Mouse (Mus musculus): Measurements from ENCODE around the gene D230025D16Rik. TPM values are rescaled to one million over a fixed set of nuclear protein-coding genes. Genes with fewer than 3 reads are reported as not detected.
"Not testable (repeated sequence)": the region's sequence is repeated elsewhere in the genome, so short reads cannot be mapped to it uniquely, and the experiment has no call there.

D230025D16Rik gene
- polyA plus RNA-seq, 1 experiment from 2014 or later, result 27.9 TPM

DNA sequence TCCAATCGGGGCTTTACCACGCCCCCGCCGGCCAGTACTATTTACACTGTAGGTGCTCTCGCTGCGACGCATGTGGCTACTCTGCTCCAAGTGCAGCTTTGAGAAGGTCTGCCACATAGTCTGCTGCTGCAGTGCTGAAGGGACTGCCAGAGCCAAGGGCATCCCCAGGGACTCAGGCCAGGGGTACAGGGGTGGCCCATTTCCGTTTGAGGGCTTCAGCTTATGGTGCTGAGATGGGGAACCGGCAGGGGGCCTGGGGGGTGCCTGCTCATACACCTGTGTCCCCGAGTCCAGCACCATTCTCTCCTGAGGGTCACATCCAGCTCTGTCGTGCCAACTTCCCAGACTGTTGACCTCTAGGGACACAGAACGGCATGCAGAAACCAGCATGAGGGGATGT lies 60.6 kb downstream of the D230025D16Rik start:
- Histone ChIP-seq H3K4me2 (ENCODE audit: low read length) (no peak overlapping the region), H3K27ac (ENCODE audit: low read depth, low read length) (no peak overlapping the region), H3K4me1 (ENCODE audit: control insufficient read depth, insufficient read depth, low read depth, low read length) (peaks cover 31% of the 10 kb centered on the region), H3K9ac (ENCODE audit: low read depth, low read length) (no peak overlapping the region), H3K36me3 (ENCODE audit: control insufficient read depth, insufficient read depth, low read length) (peaks cover 17% of the 10 kb centered on the region), H3K9me3 (ENCODE audit: control insufficient read depth, low read length) (no peaks in the 10 kb centered on the region), H3K27me3 (replicated peaks; ENCODE audit: control insufficient read depth, insufficient read depth, low read length) (no peaks in the 10 kb centered on the region), H3K4me3 (ENCODE audit: low read length) (no peak overlapping the region)
- 46% methylated on average over 12 of the region's 12 CpGs for whole genome bisulfite sequencing
- ATAC-seq, result no peak

DNA sequence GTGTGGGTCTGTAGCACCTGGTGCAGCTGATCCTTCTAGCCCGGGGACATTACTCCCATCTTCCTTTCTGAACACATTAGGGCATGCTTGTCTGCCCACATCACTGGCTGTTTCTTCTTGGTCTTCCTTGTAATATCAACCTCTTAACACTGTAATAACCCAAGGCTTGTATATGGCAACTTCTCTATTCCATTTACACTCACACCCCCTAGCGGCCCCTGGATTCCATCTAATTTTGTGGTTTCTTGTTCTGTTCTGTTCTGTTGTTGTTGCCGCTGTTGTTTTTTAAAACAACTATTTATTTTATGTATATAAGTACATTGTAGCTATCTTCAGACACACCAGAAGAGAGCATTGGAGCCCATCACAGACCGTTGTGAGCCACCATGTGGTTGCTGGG lies 62.0 kb downstream of the D230025D16Rik start:
- Histone ChIP-seq H3K9ac (ENCODE audit: low read depth, low read length) (no peak overlapping the region; the same call in 1 of the 2 replicates), H3K4me1 (ENCODE audit: control insufficient read depth, insufficient read depth, low read depth, low read length) (peaks cover 37% of the 10 kb centered on the region), H3K36me3 (ENCODE audit: control insufficient read depth, insufficient read depth, low read length) (peaks cover 14% of the 10 kb centered on the region; the same call in 1 of the 2 replicates), H3K27me3 (replicated peaks; ENCODE audit: control insufficient read depth, insufficient read depth, low read length) (no peaks in the 10 kb centered on the region), H3K4me3 (ENCODE audit: low read length) (no peak overlapping the region), H3K4me2 (ENCODE audit: low read length) (peak overlapping the region; percentile 74), H3K9me3 (ENCODE audit: control insufficient read depth, low read length) (no peaks in the 10 kb centered on the region), H3K27ac (ENCODE audit: low read depth, low read length) (no peak overlapping the region)
- 78% methylated on average over 4 of the region's 4 CpGs for WGBS
- no peak for ATAC-seq

DNA sequence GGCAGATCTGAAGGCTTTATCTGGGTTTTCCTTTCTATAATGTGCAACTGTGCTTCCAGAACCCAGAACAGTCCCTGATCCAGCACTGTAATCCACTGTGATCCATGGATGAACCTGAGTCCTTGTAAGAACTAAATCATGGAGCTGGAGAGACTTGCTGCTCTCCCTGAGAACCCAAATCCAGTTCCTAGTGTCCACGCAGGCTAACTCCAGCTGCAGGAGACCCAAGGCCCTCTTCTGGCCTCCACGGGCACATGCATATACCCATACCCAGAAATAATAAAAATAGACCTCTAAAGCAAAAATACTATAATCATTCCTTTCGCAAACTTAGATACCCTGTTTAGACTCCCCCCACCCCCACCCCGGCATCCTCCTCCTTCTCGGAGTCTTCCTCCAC lies 63.3 kb downstream of the D230025D16Rik start:
- Histone ChIP-seq H3K36me3 (ENCODE audit: control insufficient read depth, insufficient read depth, low read length) (peaks cover 3% of the 10 kb centered on the region; the same call in 1 of the 2 replicates), H3K9ac (ENCODE audit: low read depth, low read length) (peak overlapping the region; percentile 63; the same call in 1 of the 2 replicates), H3K4me1 (ENCODE audit: control insufficient read depth, insufficient read depth, low read depth, low read length) (peaks cover 37% of the 10 kb centered on the region), H3K4me3 (ENCODE audit: low read length) (peak overlapping the region; percentile 49), H3K9me3 (ENCODE audit: control insufficient read depth, low read length) (no peaks in the 10 kb centered on the region), H3K4me2 (ENCODE audit: low read length) (peak overlapping the region; percentile 74), H3K27ac (ENCODE audit: low read depth, low read length) (no peak overlapping the region; the same call in 1 of the 2 replicates), H3K27me3 (replicated peaks; ENCODE audit: control insufficient read depth, insufficient read depth, low read length) (no peaks in the 10 kb centered on the region)
- WGBS, result 76% methylated on average over 5 of the region's 5 CpGs
- no peak for ATAC-seq

DNA sequence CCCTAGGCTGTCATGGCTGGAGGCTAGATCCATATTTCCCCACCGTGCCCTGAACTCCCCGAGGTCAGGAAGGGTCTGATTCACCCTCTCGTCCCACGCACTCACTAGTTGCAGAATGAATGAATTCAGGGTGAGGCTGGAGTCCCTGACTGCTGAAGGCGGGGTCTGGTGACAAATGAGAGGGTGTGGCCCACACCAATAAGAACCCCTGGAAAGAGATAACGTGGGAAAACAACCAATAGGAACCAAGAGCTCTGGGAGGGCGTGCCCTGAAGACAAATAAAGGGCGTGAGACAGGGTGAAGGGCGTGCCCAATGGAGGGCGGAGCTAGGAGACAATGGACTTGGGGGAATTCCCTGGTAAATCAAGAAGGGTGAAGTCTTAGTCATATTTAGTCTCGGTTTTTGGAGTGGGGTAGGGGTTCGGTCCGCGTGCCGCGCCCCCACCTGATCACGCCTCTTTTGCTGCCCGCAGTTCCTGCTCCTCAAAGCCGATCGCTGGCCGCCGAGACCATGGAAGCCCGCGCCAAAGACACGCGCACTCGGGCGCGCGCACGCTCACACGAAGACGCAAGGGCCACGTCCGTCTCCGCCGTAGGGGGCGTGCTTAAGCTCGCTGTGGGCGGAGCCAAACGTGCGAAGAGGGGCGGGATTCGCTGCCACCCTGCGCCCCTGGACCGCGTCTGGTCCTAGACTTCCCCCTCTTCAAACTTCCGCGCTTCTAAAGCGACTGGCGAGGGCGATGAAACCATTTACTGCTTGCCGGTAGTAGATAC lies 64.2 kb downstream of the D230025D16Rik start:
- no peaks in the 10 kb centered on the region for H3K27me3 ChIP-seq (replicated peaks; ENCODE audit: control insufficient read depth, insufficient read depth, low read length)
- peaks cover 3% of the 10 kb centered on the region; the same call in 1 of the 2 replicates for H3K36me3 ChIP-seq (ENCODE audit: control insufficient read depth, insufficient read depth, low read length)
- peak overlapping the region; percentile 49 for H3K4me3 ChIP-seq (ENCODE audit: low read length)
- peaks cover 37% of the 10 kb centered on the region for H3K4me1 ChIP-seq (ENCODE audit: control insufficient read depth, insufficient read depth, low read depth, low read length)
- ATAC-seq, result peak; percentile 91
- peak overlapping the region; percentile 88 for H3K27ac ChIP-seq (ENCODE audit: low read depth, low read length)
- H3K9ac ChIP-seq (ENCODE audit: low read depth, low read length), result peak overlapping the region; percentile 63
- under 1% methylated on average over 53 of the region's 53 CpGs for WGBS
- H3K9me3 ChIP-seq (ENCODE audit: control insufficient read depth, low read length), result no peaks in the 10 kb centered on the region
- peak overlapping the region; percentile 74 for H3K4me2 ChIP-seq (ENCODE audit: low read length)

DNA sequence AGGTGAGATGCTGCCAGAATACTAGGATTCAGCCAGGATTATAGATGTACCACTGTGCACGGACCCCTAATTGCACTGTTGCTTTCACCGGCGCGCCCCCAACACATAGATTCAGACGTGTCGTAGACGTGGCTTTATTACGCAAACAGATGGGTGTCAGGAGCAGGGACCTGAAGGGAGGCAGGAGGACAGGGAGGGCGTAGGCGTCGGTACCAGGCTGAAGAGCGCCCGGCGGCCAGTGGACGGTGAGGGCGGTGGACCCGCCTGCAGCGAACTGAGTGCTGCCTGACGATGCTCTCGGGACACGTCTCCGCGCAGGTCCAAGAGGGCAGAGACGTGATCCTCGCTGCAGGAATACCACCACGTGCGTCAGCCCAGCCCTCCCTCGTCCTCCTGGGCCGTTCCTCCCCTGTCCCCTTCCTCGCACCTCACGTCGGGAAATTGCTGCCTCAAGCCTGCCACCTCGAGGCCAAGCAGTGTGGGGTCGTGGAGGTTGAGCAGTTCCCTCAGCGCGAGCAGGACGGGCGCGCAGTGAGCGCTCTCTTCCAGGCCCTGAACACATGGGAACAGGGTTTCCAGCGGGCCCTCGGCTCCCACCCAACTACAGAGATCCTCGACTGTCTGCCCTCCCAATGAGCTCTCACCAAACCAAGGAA lies 65.0 kb downstream of the D230025D16Rik start, which contains the start of gene 4931428F04Rik:
Gene 4931428F04Rik, minus strand, starts transcription at position 60 of the 656 bp plus-strand sequence.
- ATAC-seq, result peak; percentile 10
- no peaks in the 10 kb centered on the region for H3K27me3 ChIP-seq (replicated peaks; ENCODE audit: control insufficient read depth, insufficient read depth, low read length)
- H3K4me1 ChIP-seq (ENCODE audit: control insufficient read depth, insufficient read depth, low read depth, low read length), result peaks cover 37% of the 10 kb centered on the region
- peak within 1 kb of the TSS; percentile 88 for H3K27ac ChIP-seq (ENCODE audit: low read depth, low read length)
- H3K4me2 ChIP-seq (ENCODE audit: low read length), result peak within 1 kb of the TSS; percentile 74
- peak within 1 kb of the TSS; percentile 63 for H3K9ac ChIP-seq (ENCODE audit: low read depth, low read length)
- H3K4me3 ChIP-seq (ENCODE audit: low read length), result peak within 1 kb of the TSS; percentile 49
- WGBS, result 3% methylated on average over 43 of the region's 43 CpGs
- 0 out of 2 replicates have a peak, but pooled peaks cover 3% of the 10 kb centered on the region for H3K36me3 ChIP-seq (ENCODE audit: control insufficient read depth, insufficient read depth, low read length)
- no peaks in the 10 kb centered on the region for H3K9me3 ChIP-seq (ENCODE audit: control insufficient read depth, low read length)

- Histone ChIP-seq H3K36me3 (ENCODE audit: control insufficient read depth, insufficient read depth, low read length) (no peaks in the 10 kb centered on the region), H3K4me1 (ENCODE audit: control insufficient read depth, insufficient read depth, low read depth, low read length) (peaks cover 32% of the 10 kb centered on the region), H3K4me3 (ENCODE audit: low read length) (peak overlapping the region; percentile 49), H3K9me3 (ENCODE audit: control insufficient read depth, low read length) (no peaks in the 10 kb centered on the region), H3K4me2 (ENCODE audit: low read length) (peak overlapping the region; percentile 74), H3K9ac (ENCODE audit: low read depth, low read length) (peak overlapping the region; percentile 39; the same call in 1 of the 2 replicates), H3K27me3 (replicated peaks; ENCODE audit: control insufficient read depth, insufficient read depth, low read length) (no peaks in the 10 kb centered on the region), H3K27ac (ENCODE audit: low read depth, low read length) (no peak overlapping the region)
- no peak for ATAC-seq
- 6% methylated on average over 31 of the region's 31 CpGs for WGBS
Measured at GRCm38 (mm10) chr8:105290554-105291314, 65.8 kb downstream of the D230025D16Rik start.

GRCm38 (mm10) chr8:105291364-105291763 lies 66.4 kb downstream of the D230025D16Rik start:
- H3K9ac ChIP-seq (ENCODE audit: low read depth, low read length); H3K27me3 ChIP-seq (replicated peaks; ENCODE audit: control insufficient read depth, insufficient read depth, low read length); H3K36me3 ChIP-seq (ENCODE audit: control insufficient read depth, insufficient read depth, low read length); H3K27ac ChIP-seq (ENCODE audit: low read depth, low read length); H3K4me2 ChIP-seq (ENCODE audit: low read length); ATAC-seq; H3K4me3 ChIP-seq (ENCODE audit: low read length); H3K9me3 ChIP-seq (ENCODE audit: control insufficient read depth, low read length): not testable (repeated sequence)
- WGBS, result 89% methylated on average over 8 of the region's 8 CpGs
- peaks cover 26% of the 10 kb centered on the region for H3K4me1 ChIP-seq (ENCODE audit: control insufficient read depth, insufficient read depth, low read depth, low read length)

DNA sequence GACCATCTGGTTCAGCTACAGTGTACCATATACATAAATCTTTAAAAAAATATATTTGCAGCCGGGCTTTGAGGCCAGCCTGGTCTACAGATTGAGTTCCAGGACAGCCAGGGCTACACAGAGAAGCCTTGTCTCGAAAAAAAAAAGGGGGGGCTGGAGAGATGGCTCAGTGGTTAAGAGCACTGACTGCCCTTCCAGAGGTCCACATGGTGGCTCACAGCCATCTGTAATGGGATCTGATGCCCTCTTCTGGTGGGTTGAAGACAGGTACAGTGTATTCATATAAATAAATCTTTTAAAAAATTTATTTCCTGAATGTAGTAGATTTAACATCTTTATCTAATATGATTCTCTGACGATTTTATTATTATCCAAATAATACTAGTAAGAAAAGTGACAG lies 66.9 kb downstream of the D230025D16Rik start:
- H3K9me3 ChIP-seq (ENCODE audit: control insufficient read depth, low read length); ATAC-seq; H3K27me3 ChIP-seq (replicated peaks; ENCODE audit: control insufficient read depth, insufficient read depth, low read length); H3K4me2 ChIP-seq (ENCODE audit: low read length); H3K4me3 ChIP-seq (ENCODE audit: low read length); H3K9ac ChIP-seq (ENCODE audit: low read depth, low read length); H3K36me3 ChIP-seq (ENCODE audit: control insufficient read depth, insufficient read depth, low read length); H3K27ac ChIP-seq (ENCODE audit: low read depth, low read length): not testable (repeated sequence)
- 73% methylated on average over 3 of the region's 3 CpGs for WGBS
- peaks cover 22% of the 10 kb centered on the region for H3K4me1 ChIP-seq (ENCODE audit: control insufficient read depth, insufficient read depth, low read depth, low read length)
